Mouse (Mus musculus) hindbrain, embryonic 16.5 days (tissue): ENCODE data around the gene Rnf43. TPM values are rescaled to one million over a fixed set of nuclear protein-coding genes. Genes with fewer than 3 reads are reported as not detected.

Source experiments
- ATAC-seq: fragments of 200-750 bp; cut with Nextera tagmentation; 2 replicates; pipeline ENCODE4 v1.8.0; 2017; ENCODE audit warnings: moderate TSS enrichment, moderate library complexity
- H3K27ac ChIP-seq: fragments of 300-500 bp; sonication (generic); 2 replicates; pipeline ENCODE4 v1.5.1; 2014; ENCODE audit warnings: low read depth, mild to moderate bottlenecking, control low read depth, low read length, moderate library complexity
- H3K27me3 ChIP-seq: fragments of 300-500 bp; sonication (generic); replicated peaks from 2 replicates; pipeline ENCODE4 v1.6.1; 2014; ENCODE audit warnings: low read length; ENCODE audit not compliant: control insufficient read depth, insufficient read depth
- H3K36me3 ChIP-seq: fragments of 300-500 bp; sonication (generic); 2 replicates; pipeline ENCODE4 v1.6.1; 2014; ENCODE audit warnings: mild to moderate bottlenecking, low read length, moderate library complexity, mixed read lengths; ENCODE audit not compliant: control insufficient read depth, insufficient read depth
- H3K4me1 ChIP-seq: fragments of 300-500 bp; sonication (generic); 2 replicates; pipeline ENCODE4 v1.6.1; 2014; ENCODE audit warnings: low read depth, low read length; ENCODE audit not compliant: control insufficient read depth, insufficient read depth
- H3K4me2 ChIP-seq: fragments of 300-500 bp; sonication (generic); 2 replicates; pipeline ENCODE4 v1.6.1; 2014; ENCODE audit warnings: mild to moderate bottlenecking, low read length, control low read depth, moderate library complexity
- H3K4me3 ChIP-seq: fragments of 300-500 bp; sonication (generic); 2 replicates; pipeline ENCODE4 v1.5.1; 2014; ENCODE audit warnings: mild to moderate bottlenecking, low read length, control low read depth, moderate library complexity
- H3K9ac ChIP-seq: fragments of 300-500 bp; sonication (generic); 2 replicates; pipeline ENCODE4 v1.6.1; 2014; ENCODE audit warnings: low read depth, mild to moderate bottlenecking, control low read depth, low read length, moderate library complexity
- H3K9me3 ChIP-seq: fragments of 300-500 bp; sonication (generic); 2 replicates; pipeline ENCODE4 v1.6.1; 2014; ENCODE audit warnings: mild to moderate bottlenecking, low read length, moderate library complexity; ENCODE audit not compliant: control insufficient read depth
- WGBS: fragments of 180-500 bp; shearing (Covaris S2); extraction: QIAGEN DNeasy Blood & Tissue Kit; methylation state at CpG from one replicate; pipeline ENCODE4 v1.1.7; 2014; 5-methylcytosine and 5-hydroxymethylcytosine counted together
- microRNA counts: library from miRNA; unstranded; fragments of <30 nt; microRNA quantifications from one replicate; lab custom pipeline; 2016
- microRNA-seq: library from miRNA; unstranded; fragments of <30 nt; microRNA quantifications from one replicate; pipeline ENCODE4, GENCODE M21; 2017
- polyA plus RNA-seq: library from polyadenylated mRNA; unstranded; fragments of >200 nt; fragmentation: Nextera tagmentation; extraction: Ambion mirVana; gene quantifications from 2 replicates; pipeline ENCODE4 v1.2.1, GENCODE M21; 2015

Rnf43 gene
- polyA plus RNA-seq, 1 experiment from 2014 or later, result 0.71 TPM

- Histone ChIP-seq H3K27me3 (no peaks in the 10 kb centered on the region; the same call in 1 of the 2 replicates), H3K36me3 (peaks cover 17% of the 10 kb centered on the region), H3K4me2 (no peak overlapping the region), H3K4me1 (peaks cover 8% of the 10 kb centered on the region; the same call in 1 of the 2 replicates), H3K27ac (no peak overlapping the region), H3K9me3 (no peaks in the 10 kb centered on the region), H3K4me3 (no peak overlapping the region), H3K9ac (no peak overlapping the region)
- WGBS, result 81% methylated on average over 4 of the region's 4 CpGs
- ATAC-seq, result no peak
Observed at GRCm38 (mm10) chr11:87779392-87779791, 116.9 kb downstream of the Rnf43 start.

GRCm38 (mm10) chr11:87780130-87780529 is 117.6 kb downstream of the Rnf43 start:
- no peak overlapping the region for H3K9ac ChIP-seq
- no peak overlapping the region for H3K27ac ChIP-seq
- H3K27me3 ChIP-seq, result no peaks in the 10 kb centered on the region; the same call in 1 of the 2 replicates
- H3K36me3 ChIP-seq, result peaks cover 15% of the 10 kb centered on the region
- WGBS, result 83% methylated on average over 8 of the region's 8 CpGs
- no peak overlapping the region for H3K4me2 ChIP-seq
- H3K4me1 ChIP-seq, result peaks cover 8% of the 10 kb centered on the region; the same call in 1 of the 2 replicates
- no peak overlapping the region for H3K4me3 ChIP-seq
- no peaks in the 10 kb centered on the region for H3K9me3 ChIP-seq
- ATAC-seq, result no peak

MicroRNA genes within 50 kb of the gene (microRNA counts, 519-probe panel; counts per million panel counts)
- microRNA mmu-miR-142-3p (lab: Ali Mortazavi, UCI) (2,674 counts per million, percentile 71 among the panel's probes with 10 or more counts), microRNA mmu-miR-142-5p (lab: Ali Mortazavi, UCI) (3,117 counts per million, percentile 83 among the panel's probes with 10 or more counts)

Small RNAs within 50 kb of the gene (microRNA-seq; reads per million reads assigned to microRNA genes)
- gene Mir142 (not detected), gene Mir142b (not detected)

Other genes with a start within 250 kb of the Rnf43 start
- gene Gm11492, start 96.1 kb upstream of the Rnf43 start, polyA plus RNA-seq, result not detected in 2 replicates
- gene Sept4, start 93.8 kb upstream of the Rnf43 start, polyA plus RNA-seq, result 43.4 and 47.7 TPM in 2 replicates
- gene Mtmr4, start 70.6 kb upstream of the Rnf43 start, polyA plus RNA-seq, result 40.3 and 51.6 TPM in 2 replicates
- gene Hsf5, start 45.6 kb upstream of the Rnf43 start, polyA plus RNA-seq, result 0.34 and 0.45 TPM in 2 replicates
- 121 and 130 TPM in 2 replicates for gene Supt4a, start 74.8 kb downstream of the Rnf43 start, polyA plus RNA-seq
- gene Tspoap1, start 97.8 kb downstream of the Rnf43 start, polyA plus RNA-seq, result 38.4 and 46.1 TPM in 2 replicates
- 0.10 and 0.45 TPM in 2 replicates for gene Mpo, start 130.9 kb downstream of the Rnf43 start, polyA plus RNA-seq
- 2.3 and 4.5 TPM in 2 replicates for gene Lpo, start 165.6 kb downstream of the Rnf43 start, polyA plus RNA-seq
- gene Mks1, start 190.5 kb downstream of the Rnf43 start, polyA plus RNA-seq, result 11.3 and 12.2 TPM in 2 replicates
- 0.47 and 1.4 TPM in 2 replicates for gene Epx, start 212.8 kb downstream of the Rnf43 start, polyA plus RNA-seq
- not detected in 2 replicates for gene Olfr462, start 229.5 kb downstream of the Rnf43 start, polyA plus RNA-seq
- gene Olfr463, start 234.7 kb downstream of the Rnf43 start, polyA plus RNA-seq, result not detected in 2 replicates